Mouse (Mus musculus) cerebellum, adult 8-10 months (tissue): ENCODE data around the gene Cacnb4.
A peak's percentile ranks its signal among the peaks of the same experiment; 100 is the strongest.

ENCODE experiments used
- DNase-seq: peaks from one replicate; pipeline ENCODE4 v3.0.0; 2022

Gene Cacnb4

DNA sequence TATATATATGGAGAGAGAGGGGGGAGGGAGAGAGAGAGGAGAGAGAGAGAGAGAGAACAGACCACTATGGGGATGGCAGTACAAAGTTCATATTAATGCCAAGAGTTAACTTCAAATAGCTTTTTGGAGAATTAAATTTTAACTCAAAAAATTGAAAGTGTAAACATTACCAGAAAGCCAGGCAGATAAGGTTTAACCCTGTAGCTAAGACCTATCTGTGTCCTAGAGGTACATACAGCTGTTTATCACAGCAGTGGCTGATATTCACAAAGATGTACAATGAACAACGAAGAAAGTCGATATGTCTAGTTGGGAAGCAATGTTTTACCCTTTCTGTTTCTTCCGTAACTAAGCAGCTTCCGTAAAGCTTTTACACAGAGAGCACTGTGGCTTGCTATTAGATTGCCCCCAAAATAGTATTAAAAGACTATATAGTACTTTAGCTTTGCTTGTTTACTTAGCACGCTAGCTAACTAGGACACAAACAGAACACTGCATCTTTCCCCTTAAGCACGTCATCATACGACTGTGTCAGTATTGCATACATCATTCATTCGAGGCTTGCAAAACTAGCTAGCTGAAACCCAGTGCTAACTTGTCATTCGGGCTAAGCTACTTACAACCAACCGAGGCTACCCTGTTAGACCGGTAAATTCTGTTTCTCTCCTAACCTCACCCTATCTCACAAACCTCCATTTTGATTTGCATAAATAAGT lies 72.5 kb downstream of the Cacnb4 start:
- no peak for DNase-seq

DNA sequence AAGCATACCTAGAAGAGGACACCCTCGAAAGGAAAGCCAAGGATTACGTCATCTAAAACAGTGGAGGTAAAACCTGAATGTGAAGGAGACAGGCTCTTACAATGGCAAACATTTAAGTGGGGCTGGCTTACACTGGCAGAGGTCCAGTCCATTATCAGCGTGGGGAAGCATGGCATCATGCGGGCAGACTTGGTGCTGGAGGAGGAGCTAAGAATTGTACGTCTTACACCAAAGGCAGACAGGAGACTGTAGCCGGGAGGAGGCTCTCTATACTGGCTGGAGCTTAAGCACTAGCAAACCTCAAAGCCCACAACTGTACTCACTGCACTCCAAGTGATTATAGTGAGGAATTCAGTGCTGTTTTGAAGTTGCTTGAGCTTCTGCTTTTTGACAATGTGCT lies 73.2 kb downstream of the Cacnb4 start:
- DNase-seq = no peak

DNA sequence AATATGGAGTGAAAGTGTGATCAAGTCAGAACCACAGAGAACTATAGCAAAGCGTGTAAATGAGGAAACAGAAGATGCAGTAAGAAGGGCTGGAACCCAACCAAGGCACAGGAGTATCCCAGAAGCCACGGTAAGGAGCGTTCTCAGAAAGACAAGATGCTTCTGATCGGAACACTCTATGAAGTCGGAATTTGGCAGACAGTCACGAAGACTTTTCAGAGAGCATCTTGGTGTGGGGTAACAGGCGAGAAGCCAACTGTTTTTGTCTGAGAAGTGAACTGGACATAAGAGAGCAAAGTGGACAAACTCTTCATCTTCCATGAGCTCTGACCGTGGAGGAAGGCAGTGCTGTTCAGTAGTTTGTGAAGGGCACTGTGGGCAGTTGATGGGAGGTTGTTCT lies 73.7 kb downstream of the Cacnb4 start:
- no peak for DNase-seq

DNA sequence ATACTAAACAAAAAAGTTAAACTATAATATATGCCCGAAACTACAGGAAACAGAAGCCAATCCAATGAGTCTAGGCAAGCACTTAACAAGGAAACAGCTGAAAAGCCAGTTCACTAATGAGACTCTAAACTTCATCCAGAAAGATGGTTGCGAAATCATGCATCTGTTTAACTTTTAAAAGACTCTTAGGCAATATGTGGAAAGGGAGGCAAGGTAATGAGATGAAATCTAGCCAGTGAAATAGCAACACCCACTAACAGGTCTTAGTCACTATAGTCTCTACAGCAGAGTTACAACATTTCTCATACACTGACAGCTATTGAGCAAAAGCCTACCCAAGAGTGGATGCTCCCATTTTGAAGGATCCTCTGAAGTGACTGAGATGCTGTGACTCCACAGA lies 74.4 kb downstream of the Cacnb4 start:
- no peak for DNase-seq

DNA sequence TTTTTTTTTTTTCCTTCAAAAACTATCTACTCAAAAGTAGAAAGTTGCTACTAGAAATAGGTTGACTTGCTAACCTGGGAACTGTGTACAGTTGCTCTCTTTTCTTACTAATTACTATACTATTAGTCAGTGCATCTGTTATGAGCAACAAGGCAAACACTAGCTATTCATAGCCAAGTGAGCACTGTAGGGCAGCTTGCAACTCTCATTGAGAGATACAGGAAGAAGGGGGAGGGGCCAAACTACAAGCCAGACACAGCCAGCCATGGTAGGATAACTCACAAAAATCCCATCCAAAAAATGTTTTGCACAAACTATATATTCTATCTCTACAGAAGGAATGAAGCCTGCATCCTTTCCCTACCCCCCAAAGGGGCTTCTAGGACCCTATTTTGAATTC lies 79.1 kb downstream of the Cacnb4 start:
- DNase-seq = no peak

DNA sequence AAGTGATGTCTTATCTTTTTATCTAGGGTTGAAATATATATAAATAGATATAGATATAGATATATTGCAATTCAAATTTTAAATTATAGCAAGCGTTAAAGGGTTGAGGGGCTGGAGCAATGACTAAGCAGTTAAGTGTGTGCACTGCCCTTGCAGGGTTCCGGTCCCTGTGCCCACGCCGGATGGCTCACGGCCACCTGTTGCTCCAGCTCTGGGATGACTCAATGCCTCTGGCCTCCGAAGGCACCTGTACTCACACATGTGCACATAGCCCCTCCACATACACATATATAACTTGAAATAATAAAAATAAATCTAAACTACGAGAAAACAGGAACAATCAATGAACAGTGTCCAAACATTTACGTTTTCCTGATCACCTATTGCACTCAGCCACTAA lies 82.8 kb downstream of the Cacnb4 start:
- no peak for DNase-seq

DNA sequence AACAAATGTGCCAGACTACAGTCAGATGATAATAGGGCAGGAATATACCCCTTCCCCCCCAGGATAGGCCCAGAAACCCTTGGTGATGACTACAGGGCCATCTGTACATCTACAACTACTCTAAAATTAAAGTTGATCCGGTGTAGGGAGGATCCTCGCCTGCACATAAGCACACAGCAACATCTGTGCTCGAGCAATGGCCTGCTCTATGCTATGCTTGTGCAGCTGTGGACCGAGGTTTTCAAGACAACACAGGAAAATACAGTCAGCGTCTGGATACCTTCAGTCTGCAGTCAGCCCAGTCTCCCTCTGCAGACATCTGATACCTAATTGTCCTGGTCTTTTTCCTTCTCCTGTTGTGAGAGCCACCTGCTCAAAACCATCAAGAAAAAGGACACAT lies 83.4 kb downstream of the Cacnb4 start:
- DNase-seq = no peak

DNA sequence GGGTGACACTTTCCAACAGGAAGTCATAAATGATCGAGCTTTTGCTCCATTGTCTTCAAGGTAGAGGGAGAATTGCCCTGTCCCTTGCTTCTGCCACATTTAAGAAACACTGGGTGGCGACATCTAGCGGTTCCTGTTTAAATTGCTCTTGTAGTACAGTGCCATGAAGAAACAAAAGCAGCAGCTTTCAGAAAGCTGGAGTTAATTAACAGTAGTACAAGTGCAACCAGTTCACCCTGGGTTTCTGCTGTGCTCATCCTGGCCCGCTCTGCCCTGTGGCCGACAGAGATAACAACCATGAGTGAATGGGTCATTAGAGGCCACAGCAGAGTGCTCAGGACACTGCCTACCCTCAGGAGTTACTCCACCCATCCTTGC lies 85.7 kb downstream of the Cacnb4 start:
- DNase-seq = peak; percentile 87

DNA sequence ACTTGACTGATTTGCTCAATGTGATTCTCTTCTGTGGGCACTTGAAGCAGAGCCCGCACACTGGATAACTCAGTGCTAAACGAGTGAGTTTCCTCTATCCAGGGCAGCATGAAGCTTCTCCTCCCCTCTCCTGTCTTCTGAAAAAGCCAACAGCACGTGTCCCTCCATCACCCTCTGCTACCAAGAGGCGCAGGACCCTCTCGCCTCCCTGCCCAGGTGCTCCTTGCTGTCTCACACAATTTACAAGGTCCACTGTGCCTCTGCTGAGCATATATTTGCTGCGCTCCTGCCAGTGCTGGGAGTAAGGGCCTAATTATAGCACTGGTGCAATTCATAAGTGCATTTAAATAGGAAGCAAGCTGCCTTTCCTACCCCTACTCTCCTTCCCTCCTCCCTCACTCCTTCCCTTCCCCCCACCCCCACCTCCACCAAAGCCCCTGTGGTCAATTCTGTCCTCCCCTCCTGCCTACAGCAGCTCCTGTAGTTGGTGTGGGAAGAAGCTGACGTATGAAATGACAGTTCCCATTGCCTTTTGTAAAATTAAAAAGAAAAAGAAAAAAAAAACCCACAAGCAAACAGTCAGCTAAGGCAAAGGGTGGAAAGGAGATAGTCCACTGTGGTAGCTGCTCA lies 86.2 kb downstream of the Cacnb4 start:
- DNase-seq = peak; percentile 36

DNA sequence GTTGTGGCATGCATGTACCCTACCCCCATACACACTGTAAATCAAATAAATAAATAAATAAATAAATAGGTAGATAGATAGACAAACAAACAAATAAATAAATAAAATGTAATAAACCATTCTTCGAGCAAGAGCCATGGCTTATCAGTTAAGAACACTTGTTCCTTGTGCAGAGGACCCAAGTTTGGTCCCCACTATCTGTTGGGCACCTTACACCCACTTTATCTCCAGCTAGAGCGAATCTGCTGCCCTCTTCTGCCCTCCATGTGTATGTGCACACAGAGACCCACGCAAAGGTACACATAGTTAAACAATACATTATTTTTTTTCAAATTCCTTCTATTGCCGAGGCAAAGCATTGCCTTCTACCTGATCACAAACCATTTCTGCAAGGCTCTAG lies 87.1 kb downstream of the Cacnb4 start:
- no peak for DNase-seq

DNA sequence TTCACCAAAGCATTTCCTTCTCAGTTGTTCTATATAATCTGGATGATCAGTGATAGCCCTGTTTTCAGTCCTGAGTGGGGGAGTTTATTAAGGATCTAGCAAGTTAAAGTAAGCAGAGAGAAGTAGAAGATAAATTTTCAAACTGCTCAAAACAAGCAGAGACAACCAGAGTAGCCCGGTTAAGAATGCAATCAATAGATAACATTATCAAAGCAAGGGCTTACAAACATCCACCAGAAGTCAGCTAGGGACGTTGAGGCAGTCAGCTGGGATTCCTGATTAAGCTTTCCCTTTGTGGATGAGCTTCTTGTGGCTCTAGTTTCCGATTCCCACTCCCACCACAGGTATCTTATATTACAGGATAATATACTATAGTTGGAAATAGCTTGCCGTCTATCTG lies 91.2 kb downstream of the Cacnb4 start:
- DNase-seq = no peak

DNA sequence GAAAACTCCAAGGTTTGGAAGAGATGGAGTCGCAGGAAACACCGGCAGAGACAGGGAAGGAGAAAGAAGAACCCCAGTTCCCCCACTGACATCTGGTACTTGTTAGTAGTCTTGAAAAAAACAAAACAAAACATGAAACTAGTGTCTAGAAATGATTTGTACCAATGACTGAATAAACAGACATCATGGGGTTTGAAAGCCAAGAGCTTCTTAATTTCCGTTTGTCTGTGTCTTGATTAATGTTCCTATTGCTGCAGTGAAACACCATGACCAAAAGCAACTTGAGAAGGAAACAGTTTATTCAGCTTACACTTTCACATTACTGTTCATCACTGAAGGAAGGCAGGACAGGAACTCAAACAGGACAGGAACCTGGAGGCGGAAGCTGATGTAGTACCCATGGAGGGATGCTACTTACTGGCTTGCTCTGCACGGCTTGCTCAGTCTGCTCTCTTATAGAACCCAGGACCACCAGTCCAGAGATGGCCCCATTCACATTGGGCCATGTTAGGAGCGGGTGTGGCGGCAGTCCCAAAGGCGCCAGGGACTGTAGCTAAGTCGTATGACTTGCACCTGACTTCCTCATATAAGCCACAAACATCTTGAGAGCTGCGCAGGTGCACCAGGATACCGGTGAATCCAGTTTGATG lies 95.4 kb downstream of the Cacnb4 start:
- DNase-seq = no peak

DNA sequence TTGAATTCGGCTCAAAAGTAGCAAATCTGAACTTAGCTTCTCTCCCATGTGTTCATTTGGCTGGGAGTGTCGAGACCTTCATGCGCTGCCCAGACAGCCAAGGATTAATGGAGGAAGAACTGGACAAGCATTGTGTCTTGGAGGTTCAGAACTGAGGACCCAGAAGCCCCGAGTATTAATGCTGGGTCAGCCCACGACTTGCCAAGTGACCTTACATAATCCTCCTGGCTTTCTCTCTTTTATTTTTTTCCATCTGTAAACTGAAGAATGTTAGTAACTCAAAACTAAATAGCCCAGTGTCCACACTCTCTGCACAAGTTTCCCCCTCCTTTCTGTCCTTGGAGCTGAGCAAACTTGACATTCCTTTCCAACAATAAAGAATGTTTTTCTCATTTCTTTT lies 95.9 kb downstream of the Cacnb4 start:
- DNase-seq = no peak

DNA sequence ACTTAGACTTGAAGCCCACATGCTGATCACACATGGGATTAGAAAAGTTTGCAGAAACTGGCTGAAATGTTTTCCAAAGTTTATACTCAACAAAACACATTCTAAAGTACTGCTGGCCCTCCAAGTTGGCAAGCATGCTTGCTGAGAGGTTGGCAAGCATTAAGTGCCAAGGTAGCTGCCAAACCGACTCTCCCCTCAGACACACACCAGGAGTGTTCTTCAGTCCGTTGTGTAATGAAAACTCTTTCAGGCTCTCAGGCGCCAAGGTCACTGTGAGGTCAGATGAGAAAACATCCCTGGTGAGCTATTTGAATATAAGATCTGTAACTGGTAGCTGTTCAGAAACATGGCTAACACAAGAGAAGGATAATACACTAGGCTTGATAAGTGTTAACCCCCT lies 97.8 kb downstream of the Cacnb4 start:
- no peak for DNase-seq

DNA sequence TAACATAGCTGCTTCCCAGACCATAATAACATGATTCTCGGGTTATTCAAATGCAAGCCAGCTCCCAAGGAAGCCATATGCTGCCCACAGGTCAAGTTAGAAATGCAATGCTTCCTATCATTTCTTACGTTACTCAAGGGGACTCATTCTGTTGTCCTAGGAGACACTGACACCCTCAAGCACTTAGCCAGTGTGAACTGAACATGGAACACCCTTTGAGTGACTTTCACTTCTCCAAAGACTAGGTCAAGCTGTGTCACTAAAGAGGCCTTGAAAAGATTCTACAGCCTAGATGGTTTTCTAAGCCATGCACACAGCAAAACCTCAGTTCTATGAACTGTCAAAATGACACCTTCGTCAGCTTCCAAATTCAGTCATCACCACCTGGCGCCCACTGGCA lies 98.9 kb downstream of the Cacnb4 start:
- no peak for DNase-seq

DNA sequence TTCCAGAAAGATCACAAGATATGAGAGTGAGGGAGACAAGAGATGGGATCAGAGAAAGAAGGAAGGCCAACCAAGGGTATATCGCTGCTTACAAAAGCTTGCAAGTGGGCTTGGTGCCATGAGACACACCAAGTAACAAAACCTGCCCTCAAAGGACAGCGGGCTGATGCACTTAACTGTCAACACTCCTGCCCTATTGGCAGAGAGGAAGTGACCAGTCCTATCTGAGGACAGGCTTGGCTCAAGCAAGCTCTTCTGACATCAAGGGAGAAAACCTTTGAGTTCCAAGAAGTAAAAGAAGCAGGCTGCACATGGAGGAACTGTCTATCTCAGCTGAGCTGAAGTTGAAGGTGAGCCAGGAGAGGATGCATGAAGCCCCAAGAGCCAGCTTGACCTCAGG lies 100.1 kb downstream of the Cacnb4 start:
- no peak for DNase-seq

DNA sequence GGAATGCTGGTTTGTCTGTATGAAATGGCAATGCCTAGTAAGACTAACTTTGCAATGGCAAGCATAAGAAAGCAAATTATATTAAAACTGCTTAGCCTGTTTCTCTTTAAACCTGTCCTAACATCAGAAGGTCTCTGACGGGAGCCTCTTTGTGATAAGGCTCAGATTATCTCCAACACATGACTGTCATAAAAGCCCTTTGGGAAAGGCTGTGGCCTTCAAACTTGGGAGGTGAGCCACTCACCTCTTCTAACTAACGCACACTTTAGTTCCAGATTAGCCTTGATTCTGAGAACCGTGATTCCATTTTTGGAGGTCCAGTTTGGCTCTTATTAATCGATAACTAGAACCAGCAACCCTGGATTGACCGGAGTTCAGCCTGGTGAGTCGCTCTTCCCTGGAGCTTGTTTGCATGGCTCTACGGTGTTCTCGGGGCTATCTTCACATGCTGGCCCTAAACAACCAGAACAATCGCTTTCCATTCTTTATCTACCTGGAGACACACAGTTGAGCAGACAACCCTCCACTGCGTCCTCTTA lies 100.9 kb downstream of the Cacnb4 start:
- no peak for DNase-seq

DNA sequence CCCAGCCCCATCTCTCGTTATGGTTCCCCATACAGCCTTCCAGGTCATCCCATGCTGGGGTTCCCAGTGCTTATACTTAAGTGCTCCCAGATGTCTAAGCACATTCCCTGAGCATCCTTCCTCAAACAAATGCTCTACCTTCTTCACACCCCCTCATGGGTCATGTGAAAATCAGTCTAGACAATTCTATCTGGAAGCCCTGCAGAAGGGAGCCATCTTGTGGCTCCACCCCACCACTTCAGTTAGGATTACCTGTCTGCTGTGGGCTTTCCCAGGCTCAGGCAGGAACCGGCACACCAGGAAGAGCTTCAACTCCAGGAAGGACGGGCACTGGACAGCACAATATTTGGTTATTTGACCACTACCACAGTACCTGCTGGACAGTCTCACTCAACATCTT lies 101.7 kb downstream of the Cacnb4 start:
- DNase-seq = peak; percentile 57

DNA sequence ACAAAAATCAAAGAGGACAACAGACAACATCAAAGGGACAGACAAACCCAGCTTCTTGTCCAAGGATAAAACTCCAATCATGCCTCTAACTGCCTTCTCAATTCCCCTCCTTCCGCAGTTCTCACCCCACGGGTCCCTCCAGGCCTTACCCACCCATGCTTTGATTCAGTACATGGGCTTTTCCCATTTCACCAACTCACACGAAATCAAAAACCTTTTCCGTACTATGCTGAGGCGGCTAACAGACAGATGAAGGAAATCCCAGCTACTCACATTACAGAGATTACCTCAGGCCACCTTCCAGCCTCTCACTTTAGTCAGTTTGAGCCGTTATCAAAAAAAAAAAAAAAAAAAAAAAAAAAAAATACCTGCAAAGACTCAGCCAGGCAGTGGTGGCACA lies 104.4 kb downstream of the Cacnb4 start:
- DNase-seq = no peak

DNA sequence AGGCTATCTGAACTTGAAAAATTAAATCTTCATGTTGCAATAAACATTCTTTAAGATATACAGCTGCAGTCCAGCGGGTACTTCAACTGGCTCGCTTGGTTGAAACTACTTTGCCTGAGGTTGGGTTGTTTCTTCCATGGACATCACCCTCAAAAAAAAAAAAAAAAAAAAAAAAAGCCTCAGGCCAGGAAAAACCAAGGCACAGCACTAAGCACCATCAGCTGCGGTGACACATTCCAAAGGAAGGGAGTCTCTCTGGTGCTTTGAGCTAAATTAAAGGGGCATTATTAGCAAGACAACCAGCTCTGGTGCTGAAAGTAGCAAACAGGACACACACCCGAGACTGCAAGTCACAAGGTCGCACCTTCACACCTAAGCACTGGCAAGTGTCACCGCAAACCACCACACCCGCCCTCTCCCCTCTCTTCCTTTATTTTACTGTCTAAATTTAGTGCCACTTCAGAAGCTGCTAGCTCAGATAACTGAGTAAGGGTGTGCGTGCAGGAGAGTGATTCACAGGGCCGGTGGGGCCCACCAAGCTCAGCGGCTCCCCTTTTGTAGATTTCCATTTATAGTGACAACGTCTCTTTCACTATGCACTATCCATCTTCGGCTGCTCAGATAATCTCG lies 105.2 kb downstream of the Cacnb4 start:
- no peak for DNase-seq

DNA sequence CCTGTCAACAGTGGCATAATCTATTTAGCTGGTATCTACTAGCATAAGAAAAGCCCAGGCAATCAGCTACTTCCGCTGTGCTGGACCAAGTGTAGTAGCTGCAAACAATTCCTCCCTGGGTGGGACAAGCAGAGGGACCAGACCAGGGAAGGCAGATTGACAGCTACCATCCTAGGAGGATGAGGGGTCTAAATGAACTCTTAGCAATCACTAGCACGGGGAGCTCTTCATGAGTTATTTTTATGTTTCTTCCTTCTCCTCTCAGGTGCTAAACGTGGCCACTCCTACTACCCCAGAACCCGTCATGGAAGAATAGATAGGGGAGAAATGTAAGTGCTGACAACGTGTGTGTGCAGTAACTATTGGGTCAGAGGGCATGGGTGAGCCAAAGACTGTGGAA lies 105.8 kb downstream of the Cacnb4 start:
- no peak for DNase-seq

DNA sequence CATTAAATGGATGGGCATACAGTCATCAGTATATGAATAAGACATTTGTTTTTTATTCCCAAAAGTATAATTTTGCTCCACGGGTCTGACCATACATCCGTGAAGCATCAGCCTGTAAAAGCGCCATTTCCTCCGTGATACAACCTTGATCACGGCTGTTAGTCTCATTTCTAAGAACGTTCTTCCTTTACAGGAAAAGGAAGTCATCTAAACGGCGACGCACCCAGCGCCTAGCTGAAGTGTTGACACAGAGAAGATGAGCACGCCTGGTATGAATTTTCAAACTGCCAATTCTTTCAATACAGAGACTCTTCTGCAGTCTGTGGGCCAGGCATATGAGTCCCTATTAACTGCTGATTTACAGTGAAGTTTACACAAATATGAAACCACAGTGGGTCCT lies 106.5 kb downstream of the Cacnb4 start:
- no peak for DNase-seq

DNA sequence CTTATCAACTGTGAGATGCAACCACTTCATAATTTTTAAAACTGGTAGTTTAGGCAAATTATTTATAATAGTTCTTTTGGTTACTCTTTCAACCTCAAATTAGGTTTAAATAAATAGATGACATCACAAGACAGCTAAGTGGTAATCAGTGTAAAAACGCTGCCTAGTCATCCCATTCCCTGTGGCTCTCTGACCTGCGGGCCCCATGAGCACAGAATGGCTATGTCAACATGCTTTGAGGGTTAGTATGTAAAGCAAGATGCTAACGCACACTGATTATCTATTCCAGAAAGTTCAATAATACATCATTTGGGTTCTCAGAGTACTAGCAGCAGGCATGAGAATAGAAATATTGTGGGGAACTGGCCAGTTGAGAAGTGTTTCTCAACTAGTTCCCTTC lies 108.5 kb downstream of the Cacnb4 start:
- DNase-seq = no peak

DNA sequence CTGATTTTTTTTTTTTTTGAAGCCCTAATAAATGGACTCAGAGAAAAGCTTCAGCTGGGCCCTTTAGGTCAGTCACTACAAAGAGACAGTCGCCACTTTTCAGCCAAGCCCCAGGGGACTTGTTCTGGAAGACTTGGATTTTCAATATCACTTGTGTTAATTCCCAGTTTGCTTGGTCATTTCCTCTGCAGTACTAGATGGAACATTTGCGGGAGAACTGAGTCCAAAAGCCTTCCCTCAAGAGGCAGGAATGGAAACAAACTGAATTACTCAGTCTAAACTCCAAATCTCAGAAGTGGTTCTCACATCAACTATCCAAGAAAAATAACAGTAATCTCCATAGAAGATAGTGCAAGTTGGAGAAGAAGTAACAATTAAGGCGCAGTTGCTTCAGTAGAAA lies 109.2 kb downstream of the Cacnb4 start:
- no peak for DNase-seq
